Mouse (Mus musculus) stomach, postnatal 0 days (tissue): ENCODE measurements around the gene Prpf4b.

ENCODE experiments used
- CTCF ChIP-seq: IDR thresholded peaks from 2 replicates; pipeline ENCODE4 v1.5.1; 2016; ENCODE audit warnings: antibody characterized with exemption, low read depth, mild to moderate bottlenecking, moderate library complexity
- EP300 ChIP-seq: optimal IDR thresholded peaks from 2 replicates; pipeline ENCODE3; 2016; ENCODE audit warnings: antibody characterized with exemption

- no peak for TF ChIP-seq CTCF
- TF ChIP-seq EP300: no peak
Measured at GRCm38 (mm10) chr13:34827988-34828882, 46.9 kb upstream of the Prpf4b start.
